Mouse (Mus musculus): ENCODE results near the gene Dscam.

GRCm38 (mm10) chr16:97021496-97021895 is 149.1 kb downstream of the Dscam start:
- no peak for TF ChIP-seq CTCF (IDR thresholded peaks at IDR 0.05; ENCODE audit: low read depth, low read length)
- TF ChIP-seq POLR2A (IDR thresholded peaks at IDR 0.05; ENCODE audit: extremely low read depth, insufficient read depth, low read length) = no peak
